Mouse (Mus musculus) lung, postnatal 0 days (tissue): ENCODE results near the gene Lrrc51.

Experiments used
- CTCF ChIP-seq: IDR thresholded peaks from 2 replicates; pipeline ENCODE4 v1.5.1; 2016; ENCODE audit warnings: antibody characterized with exemption, mild to moderate bottlenecking
- EP300 ChIP-seq: IDR thresholded peaks from 2 replicates; pipeline ENCODE4 v1.6.1; 2016; ENCODE audit warnings: antibody characterized with exemption, mild to moderate bottlenecking, control low read depth

- TF ChIP-seq CTCF (no peak), EP300 (no peak)
Observed at GRCm38 (mm10) chr7:101963621-101964020, 29.9 kb upstream of the Lrrc51 start.
